In the genomic region with DNA sequence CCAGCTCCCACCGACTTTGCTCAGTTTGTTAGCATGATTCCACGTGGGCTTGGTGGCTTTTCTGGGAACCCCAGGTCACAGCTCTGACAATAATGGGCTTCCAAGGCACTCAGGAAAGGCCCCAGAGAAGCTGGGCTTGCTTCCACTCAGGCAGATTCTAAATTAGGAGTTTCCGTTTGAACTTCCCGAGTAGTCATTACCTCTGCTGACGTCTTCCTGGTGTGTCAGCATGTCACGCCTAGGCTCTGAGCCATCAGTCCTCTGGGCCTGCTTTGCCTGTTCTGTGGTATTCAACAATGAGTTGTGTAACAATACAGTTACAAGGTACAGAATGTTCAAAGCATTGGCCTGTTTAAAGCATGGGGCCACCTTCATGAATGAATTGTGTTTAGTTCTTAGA, we compare ENCODE assay signal across 8 mouse cellular contexts. TPM values are rescaled to one million over a fixed set of nuclear protein-coding genes. Genes with fewer than 3 reads are reported as not detected.
DNase-seq lines count a peak whose midpoint lies in the region; ATAC-seq and TF ChIP-seq lines count a peak whose summit lies in the region.

No protein-coding gene starts in this region.

- no peak for TF ChIP-seq POLR2A in limb, embryonic 14.5 days (IDR thresholded peaks at IDR 0.05; ENCODE audit: borderline replicate concordance, extremely low read depth, insufficient read depth, insufficient read length)

- TF ChIP-seq EP300 in heart, postnatal 0 days (IDR thresholded peaks at IDR 0.05; ENCODE audit: low read depth), result 0 out of 2 replicates have a peak, but pooled peaks have one; percentile 10

- peaks cover 34% of the 10 kb centered on the region for H3K27me3 ChIP-seq in hindbrain, embryonic 15.5 days
- H3K27me3 ChIP-seq in hindbrain, embryonic 12.5 days, result peaks cover 45% of the 10 kb centered on the region
- H3K27me3 ChIP-seq in heart, postnatal 0 days (ENCODE audit: control insufficient read depth, insufficient read depth, low read length), result no peaks in the 10 kb centered on the region
- no peaks in the 10 kb centered on the region for H3K27me3 ChIP-seq in limb, embryonic 14.5 days (ENCODE audit: control insufficient read depth, insufficient read depth, low read length)
- H3K27me3 ChIP-seq in forebrain, embryonic 14.5 days (replicated peaks; ENCODE audit: control insufficient read depth, insufficient read depth, low read length), result peaks cover 26% of the 10 kb centered on the region

- peaks cover 37% of the 10 kb centered on the region for H3K4me1 ChIP-seq in hindbrain, embryonic 15.5 days (replicated peaks)
- peaks cover 21% of the 10 kb centered on the region for H3K4me1 ChIP-seq in hindbrain, embryonic 12.5 days
- peaks cover 19% of the 10 kb centered on the region for H3K4me1 ChIP-seq in heart, postnatal 0 days (ENCODE audit: control insufficient read depth, insufficient read depth)
- H3K4me1 ChIP-seq in limb, embryonic 14.5 days (ENCODE audit: control insufficient read depth, insufficient read depth, low read length), result peaks cover 33% of the 10 kb centered on the region
- peaks cover 12% of the 10 kb centered on the region for H3K4me1 ChIP-seq in forebrain, embryonic 14.5 days (ENCODE audit: control insufficient read depth, insufficient read depth, low read length)

- H3K4me2 ChIP-seq in hindbrain, embryonic 15.5 days, result no peak overlapping the region
- no peak overlapping the region for H3K4me2 ChIP-seq in hindbrain, embryonic 12.5 days (replicated peaks)
- peak overlapping the region; percentile 32; the same call in 1 of the 2 replicates for H3K4me2 ChIP-seq in heart, postnatal 0 days (ENCODE audit: low read depth, low read length)
- H3K4me2 ChIP-seq in limb, embryonic 14.5 days (replicated peaks; ENCODE audit: low read depth, low read length, severe bottlenecking), result 0 out of 2 replicates have a peak overlapping the region, but pooled peaks have one; percentile 3
- no peak overlapping the region for H3K4me2 ChIP-seq in forebrain, embryonic 14.5 days (ENCODE audit: low read length)

- no peak overlapping the region for H3K9ac ChIP-seq in hindbrain, embryonic 15.5 days
- H3K9ac ChIP-seq in hindbrain, embryonic 12.5 days, result no peak overlapping the region
- no peak overlapping the region; the same call in 1 of the 2 replicates for H3K9ac ChIP-seq in heart, postnatal 0 days (replicated peaks; ENCODE audit: low read depth, low read length)
- 0 out of 2 replicates have a peak overlapping the region, but pooled peaks have one; percentile 1 for H3K9ac ChIP-seq in limb, embryonic 14.5 days (ENCODE audit: low read depth, low read length, severe bottlenecking)
- no peak overlapping the region for H3K9ac ChIP-seq in forebrain, embryonic 14.5 days (ENCODE audit: low read length)

- no peak overlapping the region for H3K4me3 ChIP-seq in hindbrain, embryonic 15.5 days
- H3K4me3 ChIP-seq in hindbrain, embryonic 12.5 days, result no peak overlapping the region
- H3K4me3 ChIP-seq in heart, postnatal 0 days (ENCODE audit: low read depth, low read length), result no peak overlapping the region
- H3K4me3 ChIP-seq in limb, embryonic 14.5 days (replicated peaks; ENCODE audit: low read length), result no peak overlapping the region
- no peak overlapping the region for H3K4me3 ChIP-seq in forebrain, embryonic 14.5 days (ENCODE audit: low read depth, low read length)

- no peaks in the 10 kb centered on the region for H3K9me3 ChIP-seq in hindbrain, embryonic 15.5 days
- no peaks in the 10 kb centered on the region for H3K9me3 ChIP-seq in hindbrain, embryonic 12.5 days (replicated peaks)
- no peaks in the 10 kb centered on the region for H3K9me3 ChIP-seq in heart, postnatal 0 days (replicated peaks; ENCODE audit: control insufficient read depth, low read length)
- no peaks in the 10 kb centered on the region for H3K9me3 ChIP-seq in limb, embryonic 14.5 days (ENCODE audit: control insufficient read depth, low read length)
- no peaks in the 10 kb centered on the region for H3K9me3 ChIP-seq in forebrain, embryonic 14.5 days (replicated peaks; ENCODE audit: control insufficient read depth, low read length)

- H3K27ac ChIP-seq in hindbrain, embryonic 15.5 days (replicated peaks), result peak overlapping the region; percentile 13; the same call in 1 of the 2 replicates
- H3K27ac ChIP-seq in hindbrain, embryonic 12.5 days, result no peak overlapping the region
- peak overlapping the region; percentile 87 for H3K27ac ChIP-seq in heart, postnatal 0 days (ENCODE audit: low read depth)
- H3K27ac ChIP-seq in limb, embryonic 14.5 days (replicated peaks; ENCODE audit: low read depth, low read length), result no peak overlapping the region
- no peak overlapping the region for H3K27ac ChIP-seq in forebrain, embryonic 14.5 days (ENCODE audit: low read depth, low read length)

- WGBS in hindbrain, embryonic 15.5 days, result 62% methylated on average over 6 of the region's 6 CpGs
- WGBS in hindbrain, embryonic 12.5 days, result 83% methylated on average over 6 of the region's 6 CpGs
- 26% methylated on average over 6 of the region's 6 CpGs for WGBS in heart, postnatal 0 days
- 70% methylated on average over 6 of the region's 6 CpGs for WGBS in limb, embryonic 14.5 days
- WGBS in forebrain, embryonic 14.5 days, result 76% methylated on average over 6 of the region's 6 CpGs

- DNase-seq in adrenal gland, postnatal 14 days, result peak; percentile 75
- peak; percentile 74 for DNase-seq in heart, postnatal 0 days (ENCODE audit: low spot score)
- DNase-seq in limb, embryonic 14.5 days (ENCODE audit: low spot score), result no peak
- DNase-seq in forebrain, embryonic 14.5 days (ENCODE audit: low spot score), result no peak
- no peak for DNase-seq in yolk sac, embryonic 10.5 days (ENCODE audit: low spot score)
- no peak for DNase-seq in urinary bladder, postnatal 10 days (ENCODE audit: low spot score)

- TF ChIP-seq CTCF in heart, postnatal 0 days (IDR thresholded peaks at IDR 0.05; ENCODE audit: low read depth), result no peak

- H3K36me3 ChIP-seq in hindbrain, embryonic 15.5 days, result no peaks in the 10 kb centered on the region
- 0 out of 2 replicates have a peak, but pooled peaks cover 3% of the 10 kb centered on the region for H3K36me3 ChIP-seq in hindbrain, embryonic 12.5 days
- peaks cover 56% of the 10 kb centered on the region for H3K36me3 ChIP-seq in heart, postnatal 0 days (replicated peaks; ENCODE audit: control insufficient read depth, insufficient read depth, low read length)
- H3K36me3 ChIP-seq in limb, embryonic 14.5 days (ENCODE audit: control insufficient read depth, insufficient read depth, low read length), result peaks cover 69% of the 10 kb centered on the region
- H3K36me3 ChIP-seq in forebrain, embryonic 14.5 days (ENCODE audit: control insufficient read depth, insufficient read depth, low read length), result no peaks in the 10 kb centered on the region

- no peak for ATAC-seq in hindbrain, embryonic 15.5 days (ENCODE audit: low FRiP score, low read depth)
- no peak for ATAC-seq in hindbrain, embryonic 12.5 days (ENCODE audit: low FRiP score)
- ATAC-seq in heart, postnatal 0 days (ENCODE audit: insufficient read depth, low read depth), result peak; percentile 47; the same call in 1 of the 2 replicates
- no peak for ATAC-seq in limb, embryonic 14.5 days (ENCODE audit: low FRiP score, low read depth)
- ATAC-seq in forebrain, embryonic 14.5 days, result no peak

RNA-seq across cellular contexts. Expression of a gene that starts 7.4 kb away (rescaled TPM):
- polyA plus RNA-seq in hindbrain, embryonic 15.5 days (2015; fragmentation: Nextera tagmentation; extraction: Ambion mirVana), result 39.6 and 41.1 TPM in 2 replicates
- polyA plus RNA-seq in hindbrain, embryonic 12.5 days (2016; fragmentation: Nextera tagmentation; extraction: Ambion mirVana), result 68.7 and 76.0 TPM in 2 replicates
- total RNA-seq in adrenal gland, postnatal 14 days (2021), result 112 and 113 TPM in 2 replicates
- 94.4 and 128 TPM in 2 replicates for total RNA-seq in heart, postnatal 0 days (2014; rRNA removed; ENCODE audit: low replicate concordance)
- 62.1 and 63.3 TPM in 2 replicates for polyA plus RNA-seq in heart, postnatal 0 days (2015; fragmentation: Nextera tagmentation; extraction: Ambion mirVana)
- polyA plus RNA-seq in limb, embryonic 14.5 days (2012; rRNA removed), result 155 and 202 TPM in 2 replicates
- polyA plus RNA-seq in limb, embryonic 14.5 days (2014; fragmentation: Nextera tagmentation; extraction: Ambion mirVana), result 277 and 284 TPM in 2 replicates
- 26.8 and 34.9 TPM in 2 replicates for polyA plus RNA-seq in forebrain, embryonic 14.5 days (2014; fragmentation: Nextera tagmentation; extraction: Ambion mirVana)

Comparison
In these comparisons a context has a peak if more than half of its experiments do, and no peak if none do; other contexts are left out.
1. H3K27ac ChIP-seq: peak in hindbrain, embryonic 15.5 days (single experiment) and heart, postnatal 0 days (single experiment); none in hindbrain, embryonic 12.5 days (single experiment), limb, embryonic 14.5 days (single experiment) and forebrain, embryonic 14.5 days (single experiment).
2. H3K4me2 ChIP-seq: peak in heart, postnatal 0 days (single experiment) and limb, embryonic 14.5 days (single experiment); none in hindbrain, embryonic 15.5 days (single experiment), hindbrain, embryonic 12.5 days (single experiment) and forebrain, embryonic 14.5 days (single experiment).
3. DNase-seq: peak in adrenal gland, postnatal 14 days (single experiment) and heart, postnatal 0 days (single experiment); none in limb, embryonic 14.5 days (single experiment), forebrain, embryonic 14.5 days (single experiment), yolk sac, embryonic 10.5 days (single experiment) and urinary bladder, postnatal 10 days (single experiment).